8 mouse cellular contexts compared by ENCODE assay signal in genomic region chr3:116713031-116713430, GRCm38 (mm10). TPM values are rescaled to one million over a fixed set of nuclear protein-coding genes. Genes with fewer than 3 reads are reported as not detected.
DNase-seq lines count a peak whose midpoint lies in the region; ATAC-seq and TF ChIP-seq lines count a peak whose summit lies in the region.

No protein-coding gene starts in this region.

- H3K27ac ChIP-seq in ES-Bruce4 (ENCODE audit: insufficient read depth, low read length) = no peak overlapping the region
- H3K27ac ChIP-seq in hindbrain, embryonic 11.5 days (ENCODE audit: low read depth, low read length) = no peak overlapping the region
- no peak overlapping the region for H3K27ac ChIP-seq in liver, embryonic 13.5 days

- no peak for TF ChIP-seq POLR2A in ES-Bruce4 (IDR thresholded peaks at IDR 0.05; ENCODE audit: insufficient read depth, low read length)

- peak overlapping the region; percentile 91 for H3K9ac ChIP-seq in ES-Bruce4 (ENCODE audit: low read depth, poor library complexity, severe bottlenecking)
- no peak overlapping the region for H3K9ac ChIP-seq in hindbrain, embryonic 11.5 days (ENCODE audit: low read depth, low read length)
- H3K9ac ChIP-seq in liver, embryonic 13.5 days = peak overlapping the region; percentile 98; the same call in 1 of the 2 replicates

- TF ChIP-seq CTCF in ES-Bruce4 (IDR thresholded peaks at IDR 0.05; ENCODE audit: low read depth, low read length) = no peak

- peak; percentile 27 for DNase-seq in heart, adult 11 months
- no peak for DNase-seq in heart, postnatal 10 days
- peak; percentile 5 for DNase-seq in hindbrain, embryonic 11.5 days (ENCODE audit: low spot score)
- no peak for DNase-seq in liver, embryonic 13.5 days
- no peak for DNase-seq in MN1 (ENCODE audit: low spot score)
- DNase-seq in gastrocnemius, adult 18-20 months (ENCODE audit: low spot score) = no peak

- TF ChIP-seq EP300 in ES-Bruce4 (IDR thresholded peaks at IDR 0.05; ENCODE audit: insufficient read depth, low read depth, low read length) = no peak

- intact Hi-C loops in heart, postnatal 10 days (cut with DNase I) = no loop called here

- no peaks in the 10 kb centered on the region for H3K9me3 ChIP-seq in ES-Bruce4 (replicated peaks; ENCODE audit: control insufficient read depth, insufficient read depth, low read length, poor library complexity, severe bottlenecking)
- no peaks in the 10 kb centered on the region for H3K9me3 ChIP-seq in hindbrain, embryonic 11.5 days (ENCODE audit: control insufficient read depth, low read length)
- H3K9me3 ChIP-seq in liver, embryonic 13.5 days (replicated peaks) = no peaks in the 10 kb centered on the region

- H3K4me3 ChIP-seq in ES-Bruce4 (ENCODE audit: low read depth, low read length) = no peak overlapping the region
- H3K4me3 ChIP-seq in hindbrain, embryonic 11.5 days (ENCODE audit: low read depth, low read length) = no peak overlapping the region
- peak overlapping the region; percentile 98 for H3K4me3 ChIP-seq in liver, embryonic 13.5 days (replicated peaks)

- no peaks in the 10 kb centered on the region for H3K36me3 ChIP-seq in ES-Bruce4 (ENCODE audit: control insufficient read depth, insufficient read depth, low read length, poor library complexity, severe bottlenecking)
- no peaks in the 10 kb centered on the region for H3K36me3 ChIP-seq in hindbrain, embryonic 11.5 days (ENCODE audit: control insufficient read depth, insufficient read depth, low read length)
- H3K36me3 ChIP-seq in liver, embryonic 13.5 days = no peaks in the 10 kb centered on the region

- H3K4me2 ChIP-seq in hindbrain, embryonic 11.5 days (replicated peaks; ENCODE audit: low read depth, low read length) = no peak overlapping the region
- peak overlapping the region; percentile 80 for H3K4me2 ChIP-seq in liver, embryonic 13.5 days

- no peak for ATAC-seq in hindbrain, embryonic 11.5 days (ENCODE audit: low FRiP score)
- no peak for ATAC-seq in liver, embryonic 13.5 days (ENCODE audit: low read depth)
- no peak for ATAC-seq in frontal cortex, adult (ENCODE audit: low TSS enrichment)

- WGBS in hindbrain, embryonic 11.5 days = 37% methylated on average over 5 of the region's 5 CpGs
- WGBS in liver, embryonic 13.5 days (ENCODE audit: insufficient replicate concordance) = 30% methylated on average over 5 of the region's 5 CpGs

- H3K4me1 ChIP-seq in ES-Bruce4 (ENCODE audit: control insufficient read depth, insufficient read depth, low read length) = peaks cover 3% of the 10 kb centered on the region
- 0 out of 2 replicates have a peak, but pooled peaks cover 3% of the 10 kb centered on the region for H3K4me1 ChIP-seq in hindbrain, embryonic 11.5 days (replicated peaks; ENCODE audit: control insufficient read depth, insufficient read depth, low read length)
- H3K4me1 ChIP-seq in liver, embryonic 13.5 days (replicated peaks) = peaks cover 38% of the 10 kb centered on the region

- H3K27me3 ChIP-seq in ES-Bruce4 (ENCODE audit: control insufficient read depth, insufficient read depth, low read length, poor library complexity, severe bottlenecking) = peaks cover 3% of the 10 kb centered on the region; the same call in 1 of the 2 replicates
- H3K27me3 ChIP-seq in hindbrain, embryonic 11.5 days (ENCODE audit: control insufficient read depth, insufficient read depth, low read length) = peaks cover 3% of the 10 kb centered on the region; the same call in 1 of the 2 replicates
- H3K27me3 ChIP-seq in liver, embryonic 13.5 days = no peaks in the 10 kb centered on the region

RNA-seq across cellular contexts. Expression of gene Slc35a3, which starts 0.4 kb away (rescaled TPM):
- 10 to 100 TPM; 19.3 to 21.9 TPM for total RNA-seq in heart, postnatal 10 days (2021)
- 28.3 and 31.3 TPM in 2 replicates for polyA plus RNA-seq in ES-Bruce4 (2011; ENCODE audit: insufficient read depth, insufficient read length, low read depth, missing spikeins)
- polyA plus RNA-seq in hindbrain, embryonic 11.5 days (2014; fragmentation: Nextera tagmentation; extraction: Ambion mirVana) = 7.7 and 8.3 TPM in 2 replicates
- 7.9 and 10.3 TPM in 2 replicates for polyA plus RNA-seq in liver, embryonic 13.5 days (2015; fragmentation: Nextera tagmentation; extraction: Ambion mirVana)
- 1 to 10 TPM; 6.2 to 6.5 TPM for total RNA-seq in gastrocnemius, adult 18-20 months (2021)

RNA-seq across cellular contexts. Expression of gene Gm43191, which starts 32.0 kb away (rescaled TPM):
- total RNA-seq in heart, postnatal 10 days (2021) = 1 to 10 TPM in 1 of 2 experiments, not detected in 1; 1.6 TPM
- not detected in 2 replicates for polyA plus RNA-seq in ES-Bruce4 (2011; ENCODE audit: insufficient read depth, insufficient read length, low read depth, missing spikeins)
- polyA plus RNA-seq in hindbrain, embryonic 11.5 days (2014; fragmentation: Nextera tagmentation; extraction: Ambion mirVana) = not detected in 2 replicates
- not detected in 2 replicates for polyA plus RNA-seq in liver, embryonic 13.5 days (2015; fragmentation: Nextera tagmentation; extraction: Ambion mirVana)
- not detected for total RNA-seq in gastrocnemius, adult 18-20 months (2021)

RNA-seq across cellular contexts. Expression of gene Mfsd14a, which starts 50.6 kb away (rescaled TPM):
- total RNA-seq in heart, postnatal 10 days (2021) = 10 to 100 TPM; 30.1 to 30.8 TPM
- polyA plus RNA-seq in ES-Bruce4 (2011; ENCODE audit: insufficient read depth, insufficient read length, low read depth, missing spikeins) = 70.4 and 78.1 TPM in 2 replicates
- 86.5 and 90.4 TPM in 2 replicates for polyA plus RNA-seq in hindbrain, embryonic 11.5 days (2014; fragmentation: Nextera tagmentation; extraction: Ambion mirVana)
- polyA plus RNA-seq in liver, embryonic 13.5 days (2015; fragmentation: Nextera tagmentation; extraction: Ambion mirVana) = 35.5 and 42.8 TPM in 2 replicates
- total RNA-seq in gastrocnemius, adult 18-20 months (2021) = 10 to 100 TPM; 10.5 to 11.0 TPM

Comparison
In these comparisons a context has a peak if more than half of its experiments do, and no peak if none do; other contexts are left out.
1. DNase-seq: peak in heart, adult 11 months (single experiment) and hindbrain, embryonic 11.5 days (single experiment); none in heart, postnatal 10 days (0 of 2), liver, embryonic 13.5 days (single experiment), MN1 (single experiment) and gastrocnemius, adult 18-20 months (single experiment).